Mouse (Mus musculus): ENCODE measurements around the gene Chrdl1. TPM values are rescaled to one million over a fixed set of nuclear protein-coding genes. Genes with fewer than 3 reads are reported as not detected.

Chrdl1 gene
- polyA plus RNA-seq, 1 experiment: 19.6 TPM

DNA sequence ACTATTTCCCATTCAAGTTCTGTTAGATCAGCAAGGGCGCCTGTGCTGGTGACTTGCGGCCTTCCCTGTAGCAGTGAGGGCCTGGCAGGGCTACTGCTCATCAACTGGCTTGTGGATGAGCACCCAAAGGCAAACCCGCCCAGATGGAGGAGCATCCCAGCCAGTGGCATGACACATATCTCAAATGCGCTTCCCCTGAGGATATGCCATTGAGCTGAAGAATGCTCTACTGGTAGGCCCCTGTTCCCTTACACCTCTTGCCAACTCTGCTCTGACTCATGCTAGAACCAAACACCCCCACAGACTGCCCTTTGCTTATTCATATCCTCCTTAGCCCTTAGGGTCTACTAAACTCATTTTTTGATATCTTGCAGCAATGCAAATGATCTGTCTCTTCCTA is 57.4 kb downstream of the Chrdl1 start:
- TF ChIP-seq CTCF (IDR thresholded peaks at IDR 0.05; ENCODE audit: extremely low read depth, insufficient read depth, low read length): no peak
- no peak for TF ChIP-seq POLR2A (IDR thresholded peaks at IDR 0.05; ENCODE audit: extremely low read depth, insufficient read depth, low read length)
- Histone ChIP-seq H3K27ac (ENCODE audit: insufficient read depth, low read length) (no peak overlapping the region), H3K4me3 (ENCODE audit: insufficient read depth, low read length) (no peak overlapping the region), H3K4me1 (ENCODE audit: control insufficient read depth, insufficient read depth, low read length) (no peaks in the 10 kb centered on the region)

DNA sequence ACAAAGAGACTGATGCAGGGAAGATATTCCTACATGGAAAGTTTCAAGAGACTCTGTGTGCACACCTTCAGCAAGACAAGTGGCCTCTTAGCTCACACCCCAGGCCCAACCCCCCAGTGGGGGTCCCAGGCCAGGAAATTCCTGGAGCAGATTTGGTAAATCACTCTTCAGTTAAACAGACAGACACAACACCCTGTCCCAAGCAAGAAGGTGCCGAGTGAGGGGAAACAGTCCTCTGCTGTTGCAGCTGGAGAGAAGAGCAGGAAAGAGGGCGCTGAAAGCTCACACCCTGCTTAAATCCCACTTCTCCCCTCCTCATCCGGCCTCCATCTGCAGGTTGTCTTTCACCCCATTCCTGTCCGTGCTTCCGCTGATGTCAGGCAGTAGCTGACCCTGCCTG is 58.2 kb downstream of the Chrdl1 start:
- H3K4me3 ChIP-seq (ENCODE audit: insufficient read depth, low read length): no peak overlapping the region
- no peak overlapping the region for H3K27ac ChIP-seq (ENCODE audit: insufficient read depth, low read length)
- no peaks in the 10 kb centered on the region for H3K4me1 ChIP-seq (ENCODE audit: control insufficient read depth, insufficient read depth, low read length)
- TF ChIP-seq CTCF (IDR thresholded peaks at IDR 0.05; ENCODE audit: extremely low read depth, insufficient read depth, low read length) (no peak), POLR2A (IDR thresholded peaks at IDR 0.05; ENCODE audit: extremely low read depth, insufficient read depth, low read length) (no peak)

DNA sequence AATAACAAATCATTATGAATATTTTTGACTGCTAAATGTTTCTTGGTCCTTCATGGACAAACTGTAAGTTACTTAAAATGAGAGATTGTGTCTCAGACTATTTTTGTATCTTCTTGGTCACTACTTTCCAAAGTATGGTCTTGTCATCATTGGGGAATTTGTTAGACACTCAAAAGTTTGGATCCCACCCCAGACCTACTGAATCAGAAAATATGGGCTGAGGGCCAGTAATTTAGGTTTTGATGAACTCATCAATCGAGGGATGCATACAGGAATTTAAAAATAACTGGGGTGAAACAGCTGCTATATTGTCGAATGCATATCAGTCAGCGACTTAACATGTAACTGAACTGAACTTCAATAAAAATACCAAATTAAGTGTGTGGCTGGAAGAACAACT is 80.9 kb downstream of the Chrdl1 start:
- H3K27ac ChIP-seq (ENCODE audit: insufficient read depth, low read length): no peak overlapping the region
- no peak overlapping the region for H3K4me3 ChIP-seq (ENCODE audit: insufficient read depth, low read length)
- H3K4me1 ChIP-seq (ENCODE audit: control insufficient read depth, insufficient read depth, low read length): no peaks in the 10 kb centered on the region
- TF ChIP-seq CTCF (IDR thresholded peaks at IDR 0.05; ENCODE audit: extremely low read depth, insufficient read depth, low read length) (no peak), POLR2A (IDR thresholded peaks at IDR 0.05; ENCODE audit: extremely low read depth, insufficient read depth, low read length) (no peak)

DNA sequence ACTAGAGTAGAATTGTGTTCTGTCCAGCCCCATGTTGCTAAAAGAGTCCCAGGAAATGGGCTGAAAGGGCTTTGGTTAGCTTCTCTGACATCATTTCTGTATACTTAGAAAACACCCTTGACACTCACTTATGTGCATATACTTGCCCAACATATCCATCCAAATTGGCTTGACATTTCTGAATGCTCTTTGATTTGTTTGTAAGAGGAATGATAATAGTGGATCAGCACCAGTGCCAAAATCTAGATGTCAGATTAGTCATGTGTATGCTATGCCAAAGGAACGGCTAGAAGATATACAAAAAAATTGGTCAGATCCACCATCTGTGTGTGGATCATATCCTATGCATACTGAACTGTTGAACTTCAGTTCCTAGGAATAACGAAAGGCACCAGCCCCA is 99.3 kb downstream of the Chrdl1 start:
- TF ChIP-seq POLR2A (IDR thresholded peaks at IDR 0.05; ENCODE audit: extremely low read depth, insufficient read depth, low read length) (no peak), CTCF (IDR thresholded peaks at IDR 0.05; ENCODE audit: extremely low read depth, insufficient read depth, low read length) (no peak)
- H3K4me3 ChIP-seq (ENCODE audit: insufficient read depth, low read length): no peak overlapping the region
- H3K27ac ChIP-seq (ENCODE audit: insufficient read depth, low read length): no peak overlapping the region
- H3K4me1 ChIP-seq (ENCODE audit: control insufficient read depth, insufficient read depth, low read length): no peaks in the 10 kb centered on the region

DNA sequence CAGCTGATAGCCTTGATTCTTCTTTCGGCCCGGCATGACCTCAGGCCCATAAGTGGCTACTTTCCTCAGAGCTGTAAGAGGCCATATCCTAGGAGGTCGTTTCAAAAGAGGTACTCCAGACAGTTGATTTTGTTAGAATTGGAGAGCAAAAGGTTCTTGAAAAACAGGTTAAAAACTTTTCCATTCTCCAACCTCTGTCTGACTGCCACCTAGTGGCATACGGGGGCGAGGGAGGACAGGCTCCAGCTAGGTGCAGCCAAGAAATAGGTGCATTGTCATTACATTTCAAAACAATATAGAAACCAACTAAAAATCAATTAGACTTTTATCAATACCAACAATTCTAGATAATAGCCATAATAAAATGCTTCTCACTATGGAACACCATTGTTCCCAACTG is 118.9 kb downstream of the Chrdl1 start:
- Histone ChIP-seq H3K4me3 (ENCODE audit: insufficient read depth, low read length) (no peak overlapping the region), H3K27ac (ENCODE audit: insufficient read depth, low read length) (no peak overlapping the region), H3K4me1 (ENCODE audit: control insufficient read depth, insufficient read depth, low read length) (no peaks in the 10 kb centered on the region)
- TF ChIP-seq CTCF (IDR thresholded peaks at IDR 0.05; ENCODE audit: extremely low read depth, insufficient read depth, low read length) (0 out of 2 replicates have a peak, but pooled peaks have one; percentile 22), POLR2A (IDR thresholded peaks at IDR 0.05; ENCODE audit: extremely low read depth, insufficient read depth, low read length) (no peak)

DNA sequence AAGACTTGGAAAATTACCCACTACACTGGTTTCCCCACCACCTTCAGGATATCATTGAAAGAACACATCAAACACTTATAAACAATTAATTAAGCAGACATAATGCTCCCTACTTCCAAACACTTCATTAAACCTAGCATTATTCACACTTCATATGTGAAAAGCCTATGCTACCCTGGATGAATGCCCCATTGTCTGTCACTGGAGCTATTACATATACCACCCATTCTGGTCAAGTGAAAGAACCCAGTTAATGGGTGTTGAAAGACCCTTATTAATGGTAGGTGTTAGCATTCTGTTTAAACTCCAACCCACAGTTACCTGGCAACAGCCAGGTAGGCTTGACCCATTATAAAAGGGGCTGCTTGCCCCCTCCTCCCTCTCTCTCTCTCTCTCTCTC is 143.4 kb downstream of the Chrdl1 start:
- TF ChIP-seq POLR2A (IDR thresholded peaks at IDR 0.05; ENCODE audit: extremely low read depth, insufficient read depth, low read length): no peak
- TF ChIP-seq CTCF (IDR thresholded peaks at IDR 0.05; ENCODE audit: extremely low read depth, insufficient read depth, low read length): no peak
- no peak overlapping the region for H3K4me3 ChIP-seq (ENCODE audit: insufficient read depth, low read length)
- no peaks in the 10 kb centered on the region for H3K4me1 ChIP-seq (ENCODE audit: control insufficient read depth, insufficient read depth, low read length)
- H3K27ac ChIP-seq (ENCODE audit: insufficient read depth, low read length): no peak overlapping the region

Other genes with a start within 250 kb of the Chrdl1 start
- 17.3 and 26.9 TPM in 2 replicates for gene Pak3, start 124.3 kb upstream of the Chrdl1 start, polyA plus RNA-seq (2012; rRNA removed)